Mouse (Mus musculus): ENCODE data around the gene C330021F23Rik. TPM values are rescaled to one million over a fixed set of nuclear protein-coding genes. Genes with fewer than 3 reads are reported as not detected.

C330021F23Rik gene
- polyA plus RNA-seq (2015; fragmentation: Nextera tagmentation; extraction: Ambion mirVana): 0.63 and 0.76 TPM in 2 replicates

- Histone ChIP-seq H3K9ac (ENCODE audit: low read depth, low read length) (peak within 1 kb of the TSS; percentile 23; the same call in 1 of the 2 replicates), H3K27ac (ENCODE audit: low read depth, low read length) (peak within 1 kb of the TSS; percentile 28; the same call in 1 of the 2 replicates), H3K4me3 (ENCODE audit: low read depth, low read length) (peak within 1 kb of the TSS; percentile 16; the same call in 1 of the 2 replicates), H3K4me1 (replicated peaks; ENCODE audit: control insufficient read depth, insufficient read depth, low read length) (peaks cover 7% of the 10 kb centered on the region; the same call in 1 of the 2 replicates), H3K4me2 (replicated peaks; ENCODE audit: low read depth) (peak within 1 kb of the TSS; percentile 56), H3K36me3 (ENCODE audit: control insufficient read depth, insufficient read depth) (no peaks in the 10 kb centered on the region), H3K9me3 (ENCODE audit: control insufficient read depth) (no peaks in the 10 kb centered on the region), H3K27me3 (replicated peaks; ENCODE audit: control insufficient read depth, insufficient read depth, low read length) (no peaks in the 10 kb centered on the region)
- TF ChIP-seq CTCF (IDR thresholded peaks at IDR 0.05; ENCODE audit: low read depth): no peak
- WGBS: 2% methylated on average over 12 of the region's 12 CpGs
- peak; percentile 57 for ATAC-seq
Observed at GRCm38 (mm10) chr8:3567641-3568371, at the start of gene C330021F23Rik. Gene C330021F23Rik (plus strand): TSS chr8:3567990.

- no peaks in the 10 kb centered on the region for H3K27me3 ChIP-seq (replicated peaks; ENCODE audit: control insufficient read depth, insufficient read depth, low read length)
- no peak overlapping the region for H3K27ac ChIP-seq (ENCODE audit: low read depth, low read length)
- no peak overlapping the region for H3K4me2 ChIP-seq (replicated peaks; ENCODE audit: low read depth)
- no peak for TF ChIP-seq CTCF (IDR thresholded peaks at IDR 0.05; ENCODE audit: low read depth)
- 91% methylated on average over 13 of the region's 13 CpGs for WGBS
- ATAC-seq: no peak
- no peak overlapping the region for H3K9ac ChIP-seq (ENCODE audit: low read depth, low read length)
- H3K36me3 ChIP-seq (ENCODE audit: control insufficient read depth, insufficient read depth): peaks cover 53% of the 10 kb centered on the region
- H3K4me3 ChIP-seq (ENCODE audit: low read depth, low read length): no peak overlapping the region
- no peaks in the 10 kb centered on the region for H3K4me1 ChIP-seq (replicated peaks; ENCODE audit: control insufficient read depth, insufficient read depth, low read length)
- H3K9me3 ChIP-seq (ENCODE audit: control insufficient read depth): no peaks in the 10 kb centered on the region
Observed at GRCm38 (mm10) chr8:3522007-3522697, 45.6 kb upstream of the C330021F23Rik start.

GRCm38 (mm10) chr8:3530816-3531215, 37.0 kb upstream of the C330021F23Rik start:
- no peaks in the 10 kb centered on the region for H3K9me3 ChIP-seq (ENCODE audit: control insufficient read depth)
- H3K4me3 ChIP-seq (ENCODE audit: low read depth, low read length): no peak overlapping the region
- H3K4me2 ChIP-seq (replicated peaks; ENCODE audit: low read depth): no peak overlapping the region
- H3K27me3 ChIP-seq (replicated peaks; ENCODE audit: control insufficient read depth, insufficient read depth, low read length): no peaks in the 10 kb centered on the region
- no peak for TF ChIP-seq CTCF (IDR thresholded peaks at IDR 0.05; ENCODE audit: low read depth)
- H3K9ac ChIP-seq (ENCODE audit: low read depth, low read length): no peak overlapping the region
- no peak overlapping the region for H3K27ac ChIP-seq (ENCODE audit: low read depth, low read length)
- no peak for ATAC-seq
- no peaks in the 10 kb centered on the region for H3K4me1 ChIP-seq (replicated peaks; ENCODE audit: control insufficient read depth, insufficient read depth, low read length)
- peaks cover 64% of the 10 kb centered on the region for H3K36me3 ChIP-seq (ENCODE audit: control insufficient read depth, insufficient read depth)
- WGBS: 92% methylated on average over 5 of the region's 5 CpGs

- no peak for TF ChIP-seq CTCF (IDR thresholded peaks at IDR 0.05; ENCODE audit: low read depth)
- Histone ChIP-seq H3K36me3 (ENCODE audit: control insufficient read depth, insufficient read depth) (peaks cover 68% of the 10 kb centered on the region), H3K27me3 (replicated peaks; ENCODE audit: control insufficient read depth, insufficient read depth, low read length) (no peaks in the 10 kb centered on the region), H3K4me2 (replicated peaks; ENCODE audit: low read depth) (no peak overlapping the region), H3K9ac (ENCODE audit: low read depth, low read length) (no peak overlapping the region), H3K9me3 (ENCODE audit: control insufficient read depth) (no peaks in the 10 kb centered on the region), H3K4me3 (ENCODE audit: low read depth, low read length) (no peak overlapping the region), H3K27ac (ENCODE audit: low read depth, low read length) (no peak overlapping the region), H3K4me1 (replicated peaks; ENCODE audit: control insufficient read depth, insufficient read depth, low read length) (no peaks in the 10 kb centered on the region)
- 94% methylated on average over 18 of the region's 18 CpGs for WGBS
- ATAC-seq: no peak
Observed at GRCm38 (mm10) chr8:3531936-3532335, 35.9 kb upstream of the C330021F23Rik start.

GRCm38 (mm10) chr8:3536053-3536841, 31.5 kb upstream of the C330021F23Rik start:
- no peaks in the 10 kb centered on the region for H3K9me3 ChIP-seq (ENCODE audit: control insufficient read depth)
- H3K4me3 ChIP-seq (ENCODE audit: low read depth, low read length): no peak overlapping the region
- no peaks in the 10 kb centered on the region for H3K27me3 ChIP-seq (replicated peaks; ENCODE audit: control insufficient read depth, insufficient read depth, low read length)
- H3K9ac ChIP-seq (ENCODE audit: low read depth, low read length): no peak overlapping the region
- H3K4me2 ChIP-seq (replicated peaks; ENCODE audit: low read depth): no peak overlapping the region
- no peaks in the 10 kb centered on the region for H3K4me1 ChIP-seq (replicated peaks; ENCODE audit: control insufficient read depth, insufficient read depth, low read length)
- peaks cover 84% of the 10 kb centered on the region for H3K36me3 ChIP-seq (ENCODE audit: control insufficient read depth, insufficient read depth)
- peak; percentile 52 for ATAC-seq
- no peak overlapping the region for H3K27ac ChIP-seq (ENCODE audit: low read depth, low read length)
- no peak for TF ChIP-seq CTCF (IDR thresholded peaks at IDR 0.05; ENCODE audit: low read depth)
- WGBS: 61% methylated on average over 15 of the region's 15 CpGs

- H3K9me3 ChIP-seq (ENCODE audit: control insufficient read depth): no peaks in the 10 kb centered on the region
- H3K4me2 ChIP-seq (replicated peaks; ENCODE audit: low read depth): no peak overlapping the region
- H3K9ac ChIP-seq (ENCODE audit: low read depth, low read length): no peak overlapping the region
- peaks cover 84% of the 10 kb centered on the region for H3K36me3 ChIP-seq (ENCODE audit: control insufficient read depth, insufficient read depth)
- no peak overlapping the region for H3K4me3 ChIP-seq (ENCODE audit: low read depth, low read length)
- H3K27ac ChIP-seq (ENCODE audit: low read depth, low read length): no peak overlapping the region; the same call in 1 of the 2 replicates
- H3K4me1 ChIP-seq (replicated peaks; ENCODE audit: control insufficient read depth, insufficient read depth, low read length): no peaks in the 10 kb centered on the region
- peak; percentile 60; the same call in 1 of the 2 replicates for ATAC-seq
- 77% methylated on average over 9 of the region's 9 CpGs for WGBS
- no peak for TF ChIP-seq CTCF (IDR thresholded peaks at IDR 0.05; ENCODE audit: low read depth)
- no peaks in the 10 kb centered on the region for H3K27me3 ChIP-seq (replicated peaks; ENCODE audit: control insufficient read depth, insufficient read depth, low read length)
Observed at GRCm38 (mm10) chr8:3536940-3537339, 30.9 kb upstream of the C330021F23Rik start.
